Mouse (Mus musculus) duodenum, adult 2 months (tissue): ENCODE results near the gene Vmn2r93. TPM values are rescaled to one million over a fixed set of nuclear protein-coding genes. Genes with fewer than 3 reads are reported as not detected.

Source experiments
- polyA plus RNA-seq: library from polyadenylated mRNA; depleted of rRNA; stranded (reverse); fragments of >200 nt; gene quantifications from 2 replicates; pipeline ENCODE4 v1.2.3, GENCODE M21; 2012; ENCODE audit warnings: low replicate concordance; rRNA removed

Vmn2r93 gene
- not detected in 2 replicates for polyA plus RNA-seq

DNA sequence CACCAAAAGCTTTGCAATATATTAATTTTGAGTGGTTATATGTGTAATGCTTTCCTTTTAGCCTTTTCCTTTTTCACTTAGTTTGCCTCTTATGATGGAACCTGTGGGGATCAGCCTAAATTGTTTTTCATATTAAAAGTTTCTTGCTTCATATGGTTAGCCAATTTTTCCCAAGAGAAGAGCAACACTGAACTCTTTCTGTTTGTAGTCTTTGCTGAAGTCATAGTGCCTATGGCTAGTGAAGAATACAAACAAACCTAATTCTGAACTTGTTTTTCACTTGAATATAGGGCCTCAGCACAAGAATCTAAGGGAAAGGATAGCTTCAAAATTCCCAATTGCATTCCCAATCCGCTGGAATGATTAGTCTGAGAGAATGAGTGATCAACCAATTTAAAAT lies at the start of gene Vmn2r93:
TSS of gene Vmn2r93 (plus strand) at position 301 of the 400 bp plus-strand sequence.

DNA sequence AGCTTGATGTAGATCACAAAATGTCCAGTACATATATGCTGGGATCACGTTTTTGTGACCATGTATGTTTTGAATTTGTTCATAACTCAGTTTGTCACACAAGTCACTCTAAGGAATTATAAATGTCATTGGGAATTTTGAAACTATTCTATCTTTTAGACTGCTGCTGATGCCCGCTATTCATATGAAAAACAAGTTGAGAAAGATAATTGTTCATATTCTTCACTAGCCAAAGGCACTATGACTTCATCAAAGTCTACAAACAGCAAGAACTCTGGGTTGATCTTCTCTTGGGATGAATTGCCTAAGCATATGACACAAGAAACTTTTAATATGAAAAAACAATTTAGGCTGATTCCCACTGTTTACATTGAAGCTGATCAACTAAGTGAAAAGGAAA lies 20.2 kb upstream of the Vmn2r93 start, which contains the start of gene Vmn2r94:
TSS of gene Vmn2r94 (minus strand) at position 101 of the 400 bp plus-strand sequence.

Other genes starting within 250 kb of the Vmn2r93 start
- gene Vmn2r124, start 248.7 kb upstream of the Vmn2r93 start, polyA plus RNA-seq, result not detected in 2 replicates
- gene Vmn2r91, start 213.1 kb upstream of the Vmn2r93 start, polyA plus RNA-seq, result not detected in 2 replicates
- not detected in 2 replicates for gene Vmn2r92, start 146.2 kb upstream of the Vmn2r93 start, polyA plus RNA-seq
- gene Vmn2r94, start 20.3 kb upstream of the Vmn2r93 start, polyA plus RNA-seq, result not detected in 2 replicates
- not detected in 2 replicates for gene Vmn2r95, start 126.0 kb downstream of the Vmn2r93 start, polyA plus RNA-seq